Mouse (Mus musculus) right cerebral cortex, postnatal 25 days (tissue): ENCODE data around the gene Aggf1.
"Not testable (repeated sequence)": the region's sequence is repeated elsewhere in the genome, so short reads cannot be mapped to it uniquely, and the experiment has no call there.

ENCODE experiments used
- DNase-seq: peaks from one replicate; pipeline ENCODE4 v3.0.0; 2022

Gene Aggf1

DNA sequence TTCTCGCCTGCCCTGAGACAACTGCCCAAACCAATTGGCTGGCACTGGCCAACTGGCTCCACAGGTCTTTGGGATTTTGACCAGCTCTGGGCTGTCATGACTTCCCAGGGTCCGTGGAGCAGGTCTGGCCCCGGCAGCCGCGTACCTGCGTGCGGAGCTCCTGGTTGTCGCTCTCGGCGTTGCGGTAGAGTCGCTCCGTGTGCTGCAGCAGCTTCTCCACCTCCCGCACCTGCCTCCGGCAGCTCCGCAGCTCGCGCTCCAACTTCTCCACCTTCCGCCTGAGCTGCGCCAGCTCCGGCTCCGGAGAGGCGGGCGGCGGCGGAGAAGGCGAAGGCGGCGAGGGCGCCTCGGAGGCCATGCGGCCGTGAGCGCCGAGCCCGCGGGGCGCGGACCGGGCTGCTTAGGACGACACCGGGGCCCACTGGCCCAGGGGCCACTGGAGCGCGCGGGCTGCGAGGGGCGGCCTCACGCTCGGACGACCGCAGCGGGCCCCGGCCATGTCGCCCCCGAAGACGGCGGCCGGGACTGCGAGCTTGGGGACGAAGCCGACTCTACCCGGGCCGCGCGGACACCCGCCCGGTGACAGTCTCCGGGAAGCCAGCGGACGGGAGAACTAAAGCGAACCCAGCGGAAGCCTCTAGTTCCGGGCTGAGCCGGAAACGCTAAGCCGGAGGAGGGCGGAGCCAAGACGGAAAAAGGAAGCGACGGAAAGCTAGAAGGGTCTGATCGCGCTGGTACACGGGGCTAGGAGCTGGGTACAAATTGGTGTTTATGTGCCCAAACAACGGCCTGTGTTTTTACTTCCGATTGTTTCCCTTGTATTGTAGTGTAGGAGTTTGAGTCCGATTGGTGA is at the start of gene Aggf1:
Gene Aggf1 (minus strand): TSS at position 652 of the 853 bp plus-strand sequence.
- peak; percentile 93 for DNase-seq

DNA sequence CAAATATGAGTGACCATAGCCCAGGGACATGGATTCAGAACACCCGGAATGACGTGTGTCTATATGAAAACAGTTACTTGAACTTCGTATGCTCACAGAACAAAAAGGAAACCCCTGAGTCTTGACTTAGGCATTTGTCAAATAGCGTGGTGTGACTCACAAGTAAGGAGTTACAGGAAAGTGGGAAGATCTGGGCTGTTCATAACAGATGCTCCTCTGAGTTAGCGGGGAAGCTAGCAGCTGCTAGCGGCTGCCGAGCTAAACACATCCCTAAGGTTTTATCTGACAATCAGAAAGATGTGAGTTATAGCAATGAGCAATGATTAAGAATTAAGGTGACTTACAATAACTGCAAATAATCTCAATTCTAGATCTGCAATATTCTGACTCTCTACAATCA is 49.8 kb upstream of the Aggf1 start:
- no peak for DNase-seq

- no peak for DNase-seq
These were observed 44.1 kb upstream of the Aggf1 start for GRCm38 (mm10) chr13:95419204-95419749.

DNA sequence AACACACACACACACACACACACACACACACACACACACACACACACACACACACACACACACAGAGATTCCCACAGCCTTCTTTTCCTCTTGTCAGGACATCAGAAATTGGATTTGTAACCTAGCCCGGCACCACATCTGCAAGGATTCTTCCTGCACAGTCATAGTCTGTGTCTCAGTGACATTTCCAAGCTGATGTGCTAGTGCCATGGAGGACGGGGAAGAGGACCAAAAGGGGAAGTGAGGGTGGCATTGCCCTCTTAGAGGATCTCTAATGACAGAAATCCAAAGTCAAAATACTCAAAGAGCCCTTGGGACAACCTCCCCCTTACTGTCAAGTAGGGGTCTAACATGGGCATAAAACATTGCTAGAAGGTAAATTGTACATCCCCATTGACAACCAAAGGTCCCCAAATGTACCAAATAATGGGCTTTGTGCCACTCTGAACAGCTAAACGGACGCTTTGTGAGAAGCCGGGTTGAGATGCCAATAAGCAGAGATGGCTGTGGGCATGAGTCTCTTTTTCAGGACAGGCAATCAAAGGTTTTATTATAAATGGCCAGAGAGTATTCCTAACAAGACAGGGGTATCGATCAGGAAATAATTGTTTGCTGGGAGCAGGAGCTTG is 43.5 kb upstream of the Aggf1 start:
- no peak for DNase-seq

DNA sequence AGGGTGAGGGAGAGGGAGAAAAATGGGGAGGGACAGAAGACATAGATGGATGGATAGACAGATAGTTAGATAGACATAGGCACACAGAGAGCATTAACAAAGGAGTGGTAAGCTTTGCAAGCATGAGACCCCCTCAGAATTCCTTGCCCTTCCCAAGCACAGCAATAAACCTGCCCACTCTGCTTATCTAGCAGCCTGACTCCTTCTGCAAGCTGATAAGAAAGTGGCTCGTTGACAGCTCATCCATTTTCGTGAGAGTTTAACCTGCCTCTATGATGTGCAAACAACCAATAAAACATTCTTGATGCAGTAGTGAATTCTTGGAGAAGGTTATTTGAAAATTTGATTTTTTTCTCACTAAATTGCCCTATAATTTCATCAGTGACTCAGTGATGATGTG is 37.1 kb upstream of the Aggf1 start:
- no peak for DNase-seq

- DNase-seq = no peak
These were observed 18.1 kb upstream of the Aggf1 start for GRCm38 (mm10) chr13:95393242-95393641.

- DNase-seq = peak; percentile 74
These were observed 15.0 kb upstream of the Aggf1 start for GRCm38 (mm10) chr13:95389866-95390865.

- no peak for DNase-seq
These were observed 13.1 kb upstream of the Aggf1 start for GRCm38 (mm10) chr13:95388226-95388625.

GRCm38 (mm10) chr13:95382418-95382817 is 7.3 kb upstream of the Aggf1 start:
- no peak for DNase-seq

- no peak for DNase-seq
These were observed 3.5 kb upstream of the Aggf1 start for GRCm38 (mm10) chr13:95378696-95379095.

- DNase-seq = not testable (repeated sequence)
These were observed 1.6 kb upstream of the Aggf1 start for GRCm38 (mm10) chr13:95376689-95377289.

- no peak for DNase-seq
These were observed 382 bp upstream of the Aggf1 start for GRCm38 (mm10) chr13:95375554-95375914.

- no peak for DNase-seq
These were observed 8.8 kb downstream of the Aggf1 start for GRCm38 (mm10) chr13:95366356-95366755.

DNA sequence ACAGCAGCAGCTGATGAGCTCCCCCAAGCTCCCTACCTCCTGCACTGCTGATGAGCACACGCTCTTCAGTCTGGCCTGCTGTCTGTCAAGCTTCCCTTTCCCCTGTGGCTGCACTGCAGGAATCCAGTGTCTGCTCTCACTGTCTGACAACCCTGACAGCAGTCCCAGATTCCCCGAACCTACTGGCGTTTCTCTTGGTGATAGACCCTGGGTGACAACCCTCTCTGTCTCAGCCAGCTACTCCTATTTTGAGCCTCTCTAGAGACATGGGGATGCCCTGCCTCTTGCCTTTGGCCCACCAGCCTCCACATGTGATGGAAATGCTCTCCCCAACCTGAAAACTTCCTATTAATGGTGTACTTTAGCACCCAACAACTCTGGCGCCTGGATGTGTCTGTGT is 11.7 kb downstream of the Aggf1 start:
- DNase-seq = no peak

DNA sequence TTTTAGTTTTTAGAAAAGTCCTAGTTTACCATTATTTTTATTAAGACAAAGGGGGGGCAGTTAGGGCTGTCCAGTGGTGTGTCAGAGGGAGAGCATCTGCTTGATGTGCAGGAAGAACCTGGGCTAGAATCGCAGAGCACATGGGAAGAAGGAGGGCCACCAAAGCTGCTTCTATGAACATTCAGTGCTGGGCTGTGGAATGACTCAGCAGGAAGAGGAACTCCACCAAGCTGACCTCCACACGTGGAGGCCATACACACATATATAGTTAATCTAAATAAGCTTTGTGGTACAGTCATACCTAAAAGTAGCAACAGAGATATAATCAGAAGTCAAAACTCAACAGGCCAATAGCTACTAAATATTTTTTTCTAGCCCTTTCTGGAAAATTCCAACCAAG is 16.9 kb downstream of the Aggf1 start:
- no peak for DNase-seq

GRCm38 (mm10) chr13:95348476-95348875 is 26.7 kb downstream of the Aggf1 start:
- DNase-seq = no peak

DNA sequence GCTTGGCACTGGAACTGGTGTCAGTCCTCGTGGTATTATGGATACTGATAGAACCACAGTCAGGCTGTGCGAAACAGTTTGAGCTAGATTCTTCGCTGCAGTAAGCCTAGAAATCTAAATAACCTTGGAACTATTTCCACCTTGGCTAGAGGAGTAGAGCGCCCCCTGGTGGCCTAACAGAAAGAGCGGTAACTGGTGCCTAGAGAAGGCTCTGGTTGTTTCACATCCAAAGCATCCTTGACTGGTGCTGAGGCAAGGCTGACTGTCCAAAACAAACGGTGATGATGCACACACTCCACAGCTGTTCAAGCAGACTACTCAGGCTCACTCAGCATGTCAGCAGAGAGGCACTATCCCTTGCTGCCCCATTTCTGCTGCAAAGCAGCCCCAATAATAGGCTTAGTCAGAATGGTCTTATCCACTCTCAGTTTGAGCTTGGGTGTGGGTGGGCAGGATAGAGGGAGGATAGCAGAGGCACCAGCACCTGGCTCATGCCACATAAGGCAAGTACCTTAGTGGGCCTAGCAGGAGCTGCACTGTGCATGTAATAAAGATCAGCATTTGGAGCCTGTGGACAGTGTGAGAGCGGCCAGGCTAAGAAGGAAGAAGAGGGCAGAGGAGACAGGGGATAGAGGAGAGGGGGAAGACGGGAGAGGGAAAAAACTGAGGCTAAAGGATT is 28.0 kb downstream of the Aggf1 start:
- peak; percentile 68 for DNase-seq

GRCm38 (mm10) chr13:95345869-95346268 is 29.3 kb downstream of the Aggf1 start:
- DNase-seq = no peak

DNA sequence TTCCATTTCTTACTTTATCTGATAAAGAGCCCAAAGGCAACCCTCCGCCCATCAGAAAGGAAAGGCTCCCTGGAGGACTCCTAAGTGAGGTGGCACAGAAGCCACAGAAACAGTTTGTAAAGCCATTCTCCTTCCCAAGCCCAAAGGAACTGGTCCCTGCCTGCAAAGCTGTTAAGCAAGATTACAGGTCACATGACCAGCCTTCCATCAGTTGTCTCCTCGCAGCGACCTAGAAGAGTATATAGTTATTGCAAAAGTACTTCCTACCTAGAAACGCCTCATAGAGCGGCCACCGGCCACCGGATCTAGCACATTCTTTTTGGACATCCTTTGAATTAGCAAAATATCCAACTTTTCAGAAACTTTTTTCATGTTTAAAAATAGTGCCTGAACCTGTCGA is 31.7 kb downstream of the Aggf1 start:
- DNase-seq = no peak

DNA sequence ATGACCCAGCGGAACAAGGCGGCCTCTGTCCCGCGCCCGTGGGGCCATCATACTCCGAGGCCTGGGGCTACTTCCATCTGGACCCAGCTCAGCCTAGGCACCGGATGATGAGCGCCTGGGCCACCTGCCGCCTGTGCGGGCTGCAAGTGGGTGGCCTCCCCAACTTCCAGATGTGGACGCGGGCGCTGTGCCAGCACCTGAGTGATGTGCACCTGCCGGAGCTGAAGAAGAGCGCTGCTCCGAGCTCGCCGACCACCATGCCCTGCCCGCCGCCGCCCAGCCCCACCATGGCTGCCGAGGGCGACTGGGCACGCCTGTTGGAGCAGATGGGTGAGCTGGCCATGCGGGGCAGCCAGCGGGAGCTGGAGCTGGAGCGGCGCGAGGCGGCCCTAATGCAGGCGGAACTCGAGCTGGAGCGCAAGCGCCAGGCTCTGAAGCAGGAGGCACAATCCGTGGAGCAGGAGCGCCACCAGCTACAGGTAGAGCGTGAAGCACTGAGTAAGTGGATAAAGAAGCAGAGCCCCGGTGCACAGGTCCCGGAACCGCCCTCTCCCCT is 39.0 kb downstream of the Aggf1 start:
- peak; percentile 39 for DNase-seq

GRCm38 (mm10) chr13:95332086-95332899 is 42.9 kb downstream of the Aggf1 start:
- no peak for DNase-seq
